Mouse (Mus musculus): Measurements from ENCODE around the gene Gm10912. TPM values are rescaled to one million over a fixed set of nuclear protein-coding genes. Genes with fewer than 3 reads are reported as not detected.
A peak's percentile ranks its signal among the peaks of the same experiment; 100 is the strongest.
"Not testable (repeated sequence)": the region's sequence is repeated elsewhere in the genome, so short reads cannot be mapped to it uniquely, and the experiment has no call there.

Gm10912 gene
- polyA plus RNA-seq, 1 experiment: 0.07 TPM

DNA sequence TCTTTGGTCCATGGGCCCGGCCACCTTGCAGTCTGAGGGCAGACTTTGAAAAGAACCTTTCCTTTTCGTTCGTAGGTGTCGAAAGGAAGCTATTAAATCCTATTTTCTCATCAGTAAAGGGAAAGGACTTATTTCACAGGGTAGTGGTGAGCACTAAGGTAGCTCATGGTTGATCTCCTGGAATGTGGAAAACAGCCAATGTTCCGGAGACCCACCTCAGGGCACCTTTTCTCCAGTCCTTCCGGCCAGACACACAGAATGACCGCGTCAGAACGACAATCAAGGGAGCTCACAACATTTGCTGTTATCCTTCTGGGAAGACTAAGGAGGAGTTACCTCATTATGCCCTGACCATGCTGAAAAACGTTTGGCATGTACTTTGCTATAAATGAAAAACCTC lies 30.6 kb downstream of the Gm10912 start:
- TF ChIP-seq GATA1 (IDR thresholded peaks at IDR 0.05; ENCODE audit: borderline replicate concordance, low read length) (no peak), FLI1 (IDR thresholded peaks at IDR 0.05; ENCODE audit: low read length) (no peak)
- H3K36me3 ChIP-seq (replicated peaks; ENCODE audit: low read length): no peaks in the 10 kb centered on the region
- H3K4me1 ChIP-seq: peaks cover 39% of the 10 kb centered on the region
- H3K4me3 ChIP-seq (replicated peaks): peak overlapping the region; percentile 90
- H3K27me3 ChIP-seq (replicated peaks): peaks cover 5% of the 10 kb centered on the region
- H3K9me3 ChIP-seq: no peaks in the 10 kb centered on the region

DNA sequence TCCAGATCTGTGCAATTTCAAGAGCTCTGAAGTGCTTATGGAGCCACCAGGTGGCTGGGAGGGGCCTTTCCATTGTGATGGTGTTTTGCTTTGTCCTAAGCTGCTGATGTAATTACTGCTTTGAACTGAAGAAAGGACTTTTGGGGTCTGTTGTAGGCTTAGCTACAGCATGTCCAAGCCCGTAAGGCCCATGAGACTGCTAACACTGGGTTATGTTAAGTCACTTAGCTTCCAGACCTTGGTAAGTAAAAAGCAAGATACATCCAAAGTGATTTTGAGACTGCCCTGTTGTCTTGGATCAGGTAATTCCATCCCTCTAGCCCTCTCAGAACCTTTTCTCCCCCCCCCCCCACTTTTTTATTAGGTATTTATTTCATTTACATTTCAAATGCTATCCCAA lies 31.2 kb downstream of the Gm10912 start:
- H3K9me3 ChIP-seq; H3K4me3 ChIP-seq (replicated peaks); H3K27me3 ChIP-seq (replicated peaks); H3K36me3 ChIP-seq (replicated peaks; ENCODE audit: low read length): not testable (repeated sequence)
- peaks cover 43% of the 10 kb centered on the region for H3K4me1 ChIP-seq

- H3K9me3 ChIP-seq; H3K4me3 ChIP-seq (replicated peaks); H3K36me3 ChIP-seq (replicated peaks; ENCODE audit: low read length); H3K27me3 ChIP-seq (replicated peaks): not testable (repeated sequence)
- H3K4me1 ChIP-seq: peaks cover 46% of the 10 kb centered on the region
Observed at GRCm38 (mm10) chr2:104097396-104097795, 31.8 kb downstream of the Gm10912 start.

DNA sequence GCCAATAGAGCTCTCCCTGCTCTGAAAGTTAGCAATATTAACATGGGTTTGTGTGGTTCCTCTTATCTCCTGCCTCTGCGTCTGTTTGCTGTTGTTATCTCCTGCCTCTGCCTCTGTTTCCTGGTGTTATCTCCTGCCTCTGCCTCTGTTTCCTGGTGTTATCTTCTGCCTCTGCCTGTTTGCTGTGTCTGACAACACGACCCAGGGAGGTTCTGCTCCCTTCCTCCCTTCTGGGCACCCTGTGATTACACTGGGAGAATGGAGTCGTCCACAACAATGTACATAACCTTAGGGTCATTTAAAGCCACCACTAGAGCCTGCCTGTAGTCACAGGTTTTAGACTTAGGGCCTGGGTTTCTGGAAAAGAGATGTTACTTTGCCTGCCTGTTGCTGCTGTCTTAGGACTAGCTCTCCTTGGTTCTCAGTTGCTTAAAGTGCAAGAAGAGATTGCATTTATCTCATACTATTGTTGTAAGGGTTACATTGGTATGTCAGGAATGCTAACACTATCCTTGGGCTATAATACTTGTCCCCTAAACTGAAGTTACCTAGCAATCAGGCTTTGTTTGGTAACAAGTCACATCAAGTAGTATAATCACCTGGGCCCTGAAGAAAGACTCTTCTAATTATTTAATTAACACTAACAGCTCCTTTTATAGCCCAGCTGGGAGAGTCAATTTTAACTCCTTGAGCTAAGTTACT lies 33.1 kb downstream of the Gm10912 start:
- Histone ChIP-seq H3K9me3 (no peaks in the 10 kb centered on the region), H3K27me3 (replicated peaks) (no peaks in the 10 kb centered on the region), H3K4me1 (peaks cover 56% of the 10 kb centered on the region), H3K4me3 (replicated peaks) (peak overlapping the region; percentile 3), H3K36me3 (replicated peaks; ENCODE audit: low read length) (peaks cover 12% of the 10 kb centered on the region)
- TF ChIP-seq GATA1 (IDR thresholded peaks at IDR 0.05; ENCODE audit: borderline replicate concordance, low read length) (peak; percentile 24; the same call in 1 of the 3 replicates), FLI1 (IDR thresholded peaks at IDR 0.05; ENCODE audit: low read length) (no peak)

DNA sequence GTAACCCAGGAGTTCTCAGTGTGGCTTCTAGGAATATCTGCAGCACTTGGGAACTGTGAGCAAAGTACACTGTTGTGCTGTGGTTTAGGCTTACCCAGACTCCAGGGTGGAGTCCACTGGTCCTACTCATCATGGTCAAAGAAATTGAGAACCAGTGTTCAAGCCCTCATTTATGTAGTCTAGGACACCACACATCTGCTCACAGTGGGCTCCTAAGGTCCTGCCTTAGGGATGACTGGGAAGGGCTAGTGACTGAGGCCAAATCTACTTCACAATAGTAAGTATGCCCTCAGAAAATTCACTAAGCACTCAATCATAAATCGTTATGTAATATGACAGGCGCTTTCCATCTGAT lies 33.6 kb downstream of the Gm10912 start:
- Histone ChIP-seq H3K36me3 (replicated peaks; ENCODE audit: low read length) (peaks cover 14% of the 10 kb centered on the region), H3K27me3 (replicated peaks) (no peaks in the 10 kb centered on the region), H3K4me3 (replicated peaks) (peak overlapping the region; percentile 50), H3K9me3 (no peaks in the 10 kb centered on the region), H3K4me1 (peaks cover 57% of the 10 kb centered on the region)
- TF ChIP-seq GATA1 (IDR thresholded peaks at IDR 0.05; ENCODE audit: borderline replicate concordance, low read length) (no peak), FLI1 (IDR thresholded peaks at IDR 0.05; ENCODE audit: low read length) (no peak)

DNA sequence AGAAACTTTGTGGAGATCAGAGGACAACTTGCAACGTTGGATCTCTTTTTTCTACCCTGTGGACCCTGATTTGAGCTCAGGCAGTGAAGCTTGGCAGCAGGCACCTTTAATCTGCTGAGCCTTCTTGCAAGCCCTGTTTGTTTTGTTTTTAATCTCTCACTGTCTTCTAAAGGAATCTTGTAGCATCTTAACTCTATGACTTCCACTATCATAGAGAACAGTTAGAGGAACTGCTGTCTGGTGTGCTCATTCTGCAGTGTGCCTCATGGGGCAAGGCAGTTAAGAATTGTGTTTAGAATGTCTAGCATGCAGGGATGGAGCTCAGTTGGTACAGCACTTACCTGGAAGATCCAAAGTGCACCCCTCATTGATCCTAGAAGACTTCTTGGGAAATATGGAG lies 34.3 kb downstream of the Gm10912 start:
- TF ChIP-seq GATA1 (IDR thresholded peaks at IDR 0.05; ENCODE audit: borderline replicate concordance, low read length) (no peak), FLI1 (IDR thresholded peaks at IDR 0.05; ENCODE audit: low read length) (no peak)
- Histone ChIP-seq H3K4me1 (peaks cover 64% of the 10 kb centered on the region), H3K36me3 (replicated peaks; ENCODE audit: low read length) (peaks cover 21% of the 10 kb centered on the region), H3K4me3 (replicated peaks) (no peak overlapping the region), H3K27me3 (replicated peaks) (no peaks in the 10 kb centered on the region), H3K9me3 (no peaks in the 10 kb centered on the region)

- Histone ChIP-seq H3K4me3 (replicated peaks) (no peak overlapping the region), H3K36me3 (replicated peaks; ENCODE audit: low read length) (peaks cover 40% of the 10 kb centered on the region), H3K4me1 (peaks cover 44% of the 10 kb centered on the region), H3K9me3 (no peaks in the 10 kb centered on the region), H3K27me3 (replicated peaks) (no peaks in the 10 kb centered on the region)
- TF ChIP-seq GATA1 (IDR thresholded peaks at IDR 0.05; ENCODE audit: borderline replicate concordance, low read length) (no peak), FLI1 (IDR thresholded peaks at IDR 0.05; ENCODE audit: low read length) (no peak)
Observed at GRCm38 (mm10) chr2:104104800-104105199, 39.2 kb downstream of the Gm10912 start.

DNA sequence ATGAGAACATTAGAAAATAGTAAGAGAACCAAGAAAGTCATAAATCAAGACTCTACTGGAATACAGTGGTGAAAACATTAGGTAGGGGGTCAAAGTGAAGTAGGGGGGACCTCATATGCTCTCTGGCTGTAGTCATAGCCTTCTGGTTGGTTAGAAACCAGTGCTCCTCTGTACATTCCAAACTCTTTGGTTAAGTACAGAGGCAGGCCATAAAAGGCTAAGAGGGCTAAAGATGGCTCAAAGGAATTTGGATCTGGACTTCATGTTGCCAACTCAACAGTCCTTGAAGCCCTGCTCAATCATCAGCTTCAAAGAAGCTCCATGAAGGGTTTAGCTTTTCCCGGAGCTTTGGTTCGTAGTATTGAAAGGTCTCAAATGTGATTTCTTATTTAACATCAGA lies 43.4 kb downstream of the Gm10912 start:
- H3K4me3 ChIP-seq (replicated peaks); H3K27me3 ChIP-seq (replicated peaks); H3K9me3 ChIP-seq: not testable (repeated sequence)
- peaks cover 35% of the 10 kb centered on the region for H3K36me3 ChIP-seq (replicated peaks; ENCODE audit: low read length)
- peaks cover 30% of the 10 kb centered on the region for H3K4me1 ChIP-seq

- H3K27me3 ChIP-seq (replicated peaks): no peaks in the 10 kb centered on the region
- peak overlapping the region; percentile 4 for H3K4me3 ChIP-seq (replicated peaks)
- no peak for TF ChIP-seq GATA1 (IDR thresholded peaks at IDR 0.05; ENCODE audit: borderline replicate concordance, low read length)
- no peak for TF ChIP-seq FLI1 (IDR thresholded peaks at IDR 0.05; ENCODE audit: low read length)
- H3K4me1 ChIP-seq: peaks cover 26% of the 10 kb centered on the region
- no peaks in the 10 kb centered on the region for H3K9me3 ChIP-seq
- H3K36me3 ChIP-seq (replicated peaks; ENCODE audit: low read length): peaks cover 33% of the 10 kb centered on the region
Observed at GRCm38 (mm10) chr2:104109528-104109927, 43.9 kb downstream of the Gm10912 start.

GRCm38 (mm10) chr2:104110031-104110430 lies 44.4 kb downstream of the Gm10912 start:
- no peaks in the 10 kb centered on the region for H3K9me3 ChIP-seq
- no peak overlapping the region for H3K4me3 ChIP-seq (replicated peaks)
- peaks cover 29% of the 10 kb centered on the region for H3K36me3 ChIP-seq (replicated peaks; ENCODE audit: low read length)
- H3K4me1 ChIP-seq: peaks cover 23% of the 10 kb centered on the region
- H3K27me3 ChIP-seq (replicated peaks): no peaks in the 10 kb centered on the region
- no peak for TF ChIP-seq GATA1 (IDR thresholded peaks at IDR 0.05; ENCODE audit: borderline replicate concordance, low read length)
- no peak for TF ChIP-seq FLI1 (IDR thresholded peaks at IDR 0.05; ENCODE audit: low read length)

DNA sequence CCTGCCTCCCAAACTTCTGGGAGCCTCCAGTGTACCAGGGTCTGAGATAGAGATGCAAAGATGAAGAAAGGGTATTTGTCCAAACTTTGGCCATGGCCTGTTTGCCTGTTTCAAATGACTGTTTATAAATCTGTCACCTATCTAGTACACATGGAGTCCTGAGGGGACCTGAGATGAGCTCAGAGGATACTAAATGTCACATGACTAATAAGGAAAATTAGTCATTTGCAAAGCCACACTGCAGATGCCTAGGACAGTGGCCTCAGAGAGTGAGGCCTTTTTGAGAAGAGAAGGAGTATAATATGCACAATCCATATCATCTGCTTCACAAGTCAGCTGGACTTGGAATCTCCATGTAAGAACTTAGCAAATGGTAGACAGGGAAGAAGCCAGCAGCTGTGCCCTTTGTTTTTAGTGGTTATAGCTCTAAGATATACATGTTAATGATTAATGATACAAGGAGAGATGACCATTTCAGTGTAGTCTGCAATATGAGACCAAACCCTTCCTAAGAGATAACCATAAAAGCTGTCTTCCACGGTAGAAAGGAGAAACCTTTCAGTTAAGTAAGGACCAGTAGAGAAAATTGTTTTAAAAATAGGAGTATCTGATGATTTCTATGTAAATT lies 45.7 kb downstream of the Gm10912 start:
- not testable (repeated sequence) for H3K27me3 ChIP-seq (replicated peaks); H3K9me3 ChIP-seq; H3K4me3 ChIP-seq (replicated peaks)
- Histone ChIP-seq H3K4me1 (peaks cover 19% of the 10 kb centered on the region), H3K36me3 (replicated peaks; ENCODE audit: low read length) (peaks cover 20% of the 10 kb centered on the region)

GRCm38 (mm10) chr2:104113563-104113962 lies 47.9 kb downstream of the Gm10912 start:
- not testable (repeated sequence) for H3K9me3 ChIP-seq; H3K4me3 ChIP-seq (replicated peaks); H3K27me3 ChIP-seq (replicated peaks)
- H3K4me1 ChIP-seq: peaks cover 28% of the 10 kb centered on the region
- peaks cover 19% of the 10 kb centered on the region for H3K36me3 ChIP-seq (replicated peaks; ENCODE audit: low read length)
